Mouse (Mus musculus): ENCODE measurements at regions not wholly inside any gene's neighbourhood (a gene's known extent, or its start where the extent isn't known, plus 50 kb on each side); places are given as distances from the start of the nearest gene placed in this dataset.

GRCm38 (mm10) chr1:137204371-137204770, 244.1 kb upstream of the Nr5a2 start:
- TF ChIP-seq POLR2A (IDR thresholded peaks at IDR 0.05; ENCODE audit: low read depth, low read length) (no peak), CTCF (IDR thresholded peaks at IDR 0.05; ENCODE audit: extremely low read depth, insufficient read depth, insufficient read length, insufficient replicate concordance) (no peak)

All from spleen, adult 2 months (tissue).